Mouse (Mus musculus) 3134 (cell line): ENCODE results near the gene Gm6583.

Experiments
- DNase-seq: peaks from one replicate; pipeline ENCODE4 v3.0.0-alpha.2; 2011; ENCODE audit warnings: low spot score; ENCODE audit not compliant: insufficient read length; ENCODE audit errors: extremely low read depth

Gene Gm6583

GRCm38 (mm10) chr5:112355910-112356309, at the start of gene Gm6583:
Gene Gm6583, minus strand, starts transcription at chr5:112356033.
- no peak for DNase-seq

- DNase-seq = no peak
Measured at GRCm38 (mm10) chr5:112402437-112402836, 46.6 kb upstream of the Gm6583 start.

DNA sequence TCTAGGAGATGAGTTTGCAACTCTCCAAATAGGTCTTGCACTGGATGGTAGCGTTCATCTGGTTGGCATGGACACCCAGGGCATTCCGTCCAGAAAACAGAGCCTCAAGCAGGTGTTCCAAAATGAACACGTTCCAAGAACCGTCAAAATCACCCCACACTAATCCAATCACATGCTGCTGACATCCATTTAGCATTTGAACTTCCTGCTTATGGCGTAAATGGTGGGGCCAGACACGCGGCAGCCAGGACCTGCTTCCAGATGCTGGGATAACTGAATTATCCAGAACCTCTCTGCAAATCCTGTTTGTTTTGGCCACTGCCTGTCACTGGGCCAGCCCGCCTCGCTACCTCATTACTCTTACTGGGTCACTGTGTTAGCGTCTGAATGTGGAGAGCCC, 43.5 kb upstream of the Gm6583 start:
- no peak for DNase-seq

- no peak for DNase-seq
Measured at GRCm38 (mm10) chr5:112396066-112396465, 40.2 kb upstream of the Gm6583 start.

- DNase-seq = no peak
Measured at GRCm38 (mm10) chr5:112394779-112395443, 39.1 kb upstream of the Gm6583 start, which contains the start of gene Asphd2. Gene Asphd2, minus strand, starts transcription at chr5:112394866.

DNA sequence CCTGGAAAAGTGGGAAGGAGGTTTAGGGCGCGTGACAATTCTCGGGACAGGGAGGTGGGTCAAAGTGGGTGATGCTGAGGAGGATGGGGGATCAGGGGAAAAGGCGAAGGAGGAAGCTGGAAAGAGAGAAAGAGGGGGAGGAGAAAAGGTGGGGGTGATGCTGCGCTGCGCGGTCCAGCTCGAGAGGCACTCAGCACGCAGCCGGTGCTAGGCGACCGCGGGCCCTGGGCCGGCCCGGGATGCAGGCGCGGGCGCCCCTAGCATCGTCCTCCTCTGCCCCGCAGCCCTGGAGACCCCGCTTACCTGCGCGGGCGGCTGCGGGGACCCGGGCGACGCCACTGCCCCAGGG, 38.6 kb upstream of the Gm6583 start:
- no peak for DNase-seq

DNA sequence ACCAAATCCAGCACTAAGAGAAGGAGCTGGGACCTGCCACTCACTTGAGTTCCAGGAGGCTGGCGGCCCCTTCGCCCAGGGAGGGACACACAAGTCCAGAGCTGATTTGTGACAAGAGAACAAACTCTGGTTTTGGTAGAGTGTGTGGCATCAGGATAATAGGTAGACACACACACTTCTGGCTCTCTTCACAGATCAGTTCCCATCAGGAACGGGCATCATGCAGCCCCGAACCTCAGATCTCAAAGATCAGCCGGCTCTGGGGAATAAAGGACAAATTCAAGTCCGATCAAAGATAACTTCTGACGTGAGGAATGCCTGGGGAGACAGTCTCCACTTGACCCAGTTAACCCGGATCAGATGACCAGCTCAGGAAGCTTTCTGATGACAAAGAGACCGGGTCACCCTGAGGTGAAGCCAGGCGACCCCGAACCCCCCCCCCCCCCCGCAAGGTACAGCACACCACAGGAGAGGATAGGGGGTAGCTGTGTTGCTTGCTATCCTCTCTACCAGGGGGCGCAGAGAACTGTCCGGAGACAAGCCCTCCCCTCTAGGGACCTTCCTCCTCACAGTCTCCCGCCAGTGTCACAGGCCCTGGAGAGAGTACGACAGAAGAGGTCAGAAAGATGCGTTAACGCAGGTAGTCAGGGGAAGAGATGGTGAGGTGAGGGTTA, 38.0 kb upstream of the Gm6583 start:
- DNase-seq = no peak

DNA sequence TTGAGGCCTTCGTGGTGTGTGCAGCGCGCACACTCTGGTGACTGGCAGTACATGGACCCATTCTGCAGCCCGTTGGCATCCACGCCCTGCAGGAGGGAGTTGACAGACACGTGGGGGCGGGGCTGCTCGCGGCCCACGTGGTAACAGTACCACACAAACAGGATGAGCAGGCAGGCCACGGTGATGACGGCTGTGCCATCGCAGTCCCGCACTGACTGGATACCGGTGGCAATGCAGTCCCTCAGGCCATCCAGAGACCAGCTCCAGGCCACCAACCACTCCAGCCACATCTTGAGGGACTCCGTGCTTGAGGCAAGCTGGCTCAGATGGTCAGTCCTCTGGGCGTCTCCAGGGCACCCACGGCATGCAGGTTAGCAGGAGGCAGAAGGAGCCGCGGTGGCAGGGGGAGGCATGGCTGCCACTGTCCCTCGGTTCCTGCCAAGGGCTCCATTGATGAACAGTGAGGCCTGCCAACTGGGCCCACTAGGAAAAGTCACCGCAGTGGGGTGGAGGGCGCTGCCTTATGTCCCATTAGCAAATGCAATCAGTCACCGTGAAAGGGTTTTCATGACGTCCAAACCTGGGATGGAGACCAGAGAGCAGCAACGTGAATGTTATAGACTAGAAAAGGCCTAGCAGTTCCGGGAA, 36.0 kb upstream of the Gm6583 start:
- DNase-seq = no peak

GRCm38 (mm10) chr5:112391002-112391401, 35.2 kb upstream of the Gm6583 start:
- no peak for DNase-seq

DNA sequence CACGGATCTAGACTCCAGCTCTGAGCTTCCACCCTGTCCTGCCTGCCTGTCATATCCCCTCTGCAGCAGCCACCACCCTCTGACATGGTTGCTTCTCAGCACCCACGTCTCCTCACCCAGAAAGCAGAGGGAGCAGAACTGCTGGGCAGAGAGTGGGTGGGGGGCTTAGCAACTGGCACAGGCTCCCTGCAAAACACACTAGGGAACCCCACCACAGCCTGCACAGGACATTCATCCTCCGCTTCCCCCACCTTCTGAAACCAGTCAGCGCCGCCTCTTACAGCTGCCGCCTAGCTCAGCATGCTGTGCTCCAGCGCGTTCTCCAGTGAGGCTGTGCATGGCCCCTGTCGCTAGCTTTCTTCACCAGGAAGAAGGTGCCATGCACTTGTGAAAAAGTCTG, 33.5 kb upstream of the Gm6583 start:
- DNase-seq = no peak

DNA sequence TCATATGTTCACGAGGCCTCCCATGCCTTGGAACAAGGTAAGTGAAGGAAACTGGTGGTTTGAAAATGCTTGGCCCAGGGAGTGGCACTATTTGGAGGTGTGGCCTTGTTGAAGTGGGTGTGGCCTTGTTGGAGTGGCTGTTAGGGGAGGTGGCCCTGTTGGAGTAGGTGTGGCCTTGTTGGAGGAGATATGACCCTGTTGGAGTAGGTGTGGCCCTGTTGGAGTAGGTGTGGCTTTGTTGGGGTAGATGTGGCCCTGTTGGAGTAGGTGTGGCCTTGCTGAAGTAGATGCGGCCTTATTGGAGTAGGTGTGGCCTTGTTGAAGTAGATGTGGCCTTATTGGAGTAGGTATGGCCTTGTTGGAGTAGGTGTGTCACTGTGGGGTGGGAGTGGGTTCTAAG, 30.1 kb upstream of the Gm6583 start:
- no peak for DNase-seq

GRCm38 (mm10) chr5:112384805-112385472, 29.1 kb upstream of the Gm6583 start:
- no peak for DNase-seq

- DNase-seq = no peak
Measured at GRCm38 (mm10) chr5:112382641-112383330, 27.0 kb upstream of the Gm6583 start.

DNA sequence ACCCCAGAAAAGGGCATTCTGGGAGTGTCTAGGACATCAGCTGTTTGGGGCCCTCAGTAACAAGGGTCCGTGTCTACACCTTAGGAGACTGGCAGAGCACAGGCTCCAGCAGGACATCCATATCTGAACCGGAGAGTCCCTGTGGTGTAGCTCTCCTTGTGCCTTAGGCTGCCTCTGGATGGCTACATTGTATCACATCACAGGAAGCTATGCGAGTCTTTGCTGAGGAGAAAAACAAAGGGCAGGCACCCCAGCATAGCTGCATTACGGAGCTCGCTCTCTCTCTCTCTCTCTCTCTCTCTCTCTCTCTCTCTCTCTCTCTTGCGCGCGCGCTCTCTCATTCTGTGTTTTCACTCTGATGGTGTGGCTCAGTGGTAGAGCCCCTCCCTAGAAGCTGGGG, 26.2 kb upstream of the Gm6583 start:
- DNase-seq = no peak

GRCm38 (mm10) chr5:112381154-112381553, 25.3 kb upstream of the Gm6583 start:
- no peak for DNase-seq

DNA sequence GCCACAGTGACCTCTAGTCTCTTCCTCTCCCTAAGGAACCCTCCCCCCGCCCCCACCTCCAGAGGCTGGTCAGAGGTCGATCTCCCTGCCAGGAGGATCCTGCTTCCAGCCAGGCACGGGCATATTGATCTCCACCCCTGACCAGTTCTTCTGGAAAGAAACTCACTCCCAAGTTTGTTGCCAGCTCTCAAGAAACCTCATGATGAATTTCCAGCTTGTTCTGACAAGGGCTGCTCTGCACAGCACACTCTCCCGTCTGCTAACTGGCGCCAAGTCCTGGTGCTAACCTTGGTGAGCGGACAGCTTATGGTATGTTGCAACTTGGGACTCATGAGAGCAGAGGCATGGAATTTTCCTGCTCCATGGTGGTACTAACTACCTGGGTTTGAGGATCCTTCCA, 22.9 kb upstream of the Gm6583 start:
- no peak for DNase-seq

DNA sequence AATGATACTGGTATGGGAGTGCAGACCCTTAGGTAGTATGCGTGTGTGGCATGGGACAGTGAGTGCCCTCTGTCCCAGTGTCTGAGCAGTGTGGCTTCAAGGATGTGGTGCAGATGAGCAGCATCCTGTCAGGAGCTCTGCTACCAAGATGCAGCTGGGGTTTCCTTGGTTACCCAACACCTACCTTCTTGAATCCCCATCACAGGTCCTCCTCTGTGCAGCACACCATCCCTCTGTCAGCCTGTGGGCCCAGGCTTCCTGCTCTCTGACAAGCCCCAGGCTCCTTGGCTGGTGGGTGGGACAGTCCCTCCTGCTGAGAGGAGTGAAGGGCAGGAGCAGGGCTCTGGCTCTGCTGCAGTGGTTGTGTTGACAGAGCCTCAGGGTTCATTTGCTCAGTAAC, 21.5 kb upstream of the Gm6583 start:
- no peak for DNase-seq

DNA sequence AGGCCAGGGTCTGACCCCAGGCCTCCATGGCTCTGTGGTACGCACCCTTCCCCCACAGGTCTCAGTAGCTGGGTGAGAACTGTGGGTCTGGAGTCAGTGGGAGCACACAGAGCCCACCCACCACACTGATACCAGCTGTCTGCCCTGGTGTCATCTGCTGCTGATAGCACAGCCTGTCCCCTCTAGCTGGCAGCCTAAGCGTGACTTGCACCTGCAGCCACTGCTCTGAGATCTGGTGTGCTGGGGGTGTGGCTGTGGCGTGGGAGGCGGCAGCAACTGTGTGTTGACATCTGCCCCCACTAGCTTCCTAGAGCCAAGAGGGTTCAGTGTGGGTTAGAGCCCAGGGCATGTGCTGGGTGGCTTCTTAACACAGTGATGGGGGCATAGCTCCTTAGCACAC, 20.3 kb upstream of the Gm6583 start:
- no peak for DNase-seq

GRCm38 (mm10) chr5:112371933-112372332, 16.1 kb upstream of the Gm6583 start:
- DNase-seq = no peak

DNA sequence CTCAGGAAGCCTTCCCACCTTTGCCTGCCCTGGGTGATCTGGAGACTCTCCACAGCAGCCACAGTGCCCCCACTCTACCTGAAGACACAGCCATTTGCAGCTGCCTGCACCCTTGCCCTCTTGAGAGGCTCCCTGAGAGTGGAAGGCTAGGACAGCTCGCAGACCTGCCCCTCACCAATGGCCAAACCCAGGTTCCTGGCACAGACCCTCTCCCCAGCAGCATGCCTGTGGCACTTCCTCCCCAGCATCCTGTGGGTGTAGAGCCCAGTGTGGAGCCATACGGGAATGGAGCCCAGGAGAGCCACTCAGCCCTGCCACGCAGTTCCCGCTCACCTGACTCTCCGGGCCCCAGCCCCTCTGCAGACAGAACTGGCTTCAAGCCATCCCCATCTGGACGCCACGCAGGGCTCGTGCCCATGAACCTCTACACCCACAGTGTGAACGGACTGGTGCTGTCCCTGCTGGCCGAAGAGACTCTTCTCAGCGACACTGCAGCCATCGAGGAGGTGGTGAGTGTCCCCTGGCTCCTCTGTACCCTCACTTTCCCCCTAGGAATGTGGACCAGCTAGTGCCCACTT, 14.5 kb upstream of the Gm6583 start:
- DNase-seq = no peak

DNA sequence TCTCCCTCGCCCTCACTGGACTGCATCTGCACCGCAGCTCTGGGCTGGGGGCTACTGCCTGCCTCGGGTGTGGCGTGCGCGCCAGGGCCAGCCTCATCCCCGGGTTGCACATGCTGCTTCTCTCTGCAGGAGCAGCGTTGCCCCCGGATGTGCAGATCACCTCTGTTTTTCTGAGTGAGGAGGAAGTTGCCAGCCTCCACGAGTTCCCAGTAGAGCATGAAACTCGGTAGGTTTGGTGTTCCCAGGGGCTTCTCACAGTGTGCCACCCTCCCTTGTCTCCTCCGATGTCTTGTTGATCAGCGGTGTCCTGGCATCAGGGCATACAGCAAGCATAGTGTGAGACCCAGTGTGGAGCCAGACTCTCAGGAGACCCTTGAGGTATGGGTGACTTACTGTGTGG, 13.5 kb upstream of the Gm6583 start:
- DNase-seq = no peak
